Mouse (Mus musculus) heart, embryonic 11.5 days (tissue): Measurements from ENCODE around the gene Rapgef5. TPM values are rescaled to one million over a fixed set of nuclear protein-coding genes. Genes with fewer than 3 reads are reported as not detected.

Experiments used
- ATAC-seq: fragments of 200-750 bp; cut with Nextera tagmentation; replicated peaks from 2 replicates; pipeline ENCODE4 v1.8.0; 2017; ENCODE audit warnings: moderate library complexity; ENCODE audit not compliant: insufficient number of reproducible peaks, low FRiP score, low TSS enrichment
- H3K27ac ChIP-seq: fragments of 300-500 bp; sonication (generic); 2 replicates; pipeline ENCODE4 v1.5.1; 2014; ENCODE audit warnings: mild to moderate bottlenecking, low read depth, low read length
- H3K27me3 ChIP-seq: fragments of 300-500 bp; sonication (generic); 2 replicates; pipeline ENCODE4 v1.6.1; 2014; ENCODE audit warnings: mild to moderate bottlenecking, low read length, mixed read lengths; ENCODE audit not compliant: control insufficient read depth, insufficient read depth
- H3K36me3 ChIP-seq: fragments of 300-500 bp; sonication (generic); 2 replicates; pipeline ENCODE4 v1.6.1; 2014; ENCODE audit warnings: mild to moderate bottlenecking, low read length, moderate library complexity, mixed read lengths; ENCODE audit not compliant: control insufficient read depth, insufficient read depth
- H3K4me1 ChIP-seq: fragments of 300-500 bp; sonication (generic); 2 replicates; pipeline ENCODE4 v1.6.1; 2014; ENCODE audit warnings: low read length; ENCODE audit not compliant: control insufficient read depth, insufficient read depth
- H3K4me2 ChIP-seq: fragments of 300-500 bp; sonication (generic); 2 replicates; pipeline ENCODE4 v1.6.1; 2014; ENCODE audit warnings: mild to moderate bottlenecking, moderate library complexity
- H3K4me3 ChIP-seq: fragments of 300-500 bp; sonication (generic); 2 replicates; pipeline ENCODE4 v1.5.1; 2014; ENCODE audit warnings: low read depth, low read length
- H3K9ac ChIP-seq: fragments of 300-500 bp; sonication (generic); 2 replicates; pipeline ENCODE4 v1.6.1; 2014; ENCODE audit warnings: mild to moderate bottlenecking, low read depth, low read length, moderate library complexity
- H3K9me3 ChIP-seq: fragments of 300-500 bp; sonication (generic); replicated peaks from 2 replicates; pipeline ENCODE4 v1.6.1; 2016; ENCODE audit warnings: low read length; ENCODE audit not compliant: control insufficient read depth
- WGBS: fragments of 180-500 bp; shearing (Covaris S2); extraction: QIAGEN DNeasy Blood & Tissue Kit; methylation state at CpG from one replicate; pipeline ENCODE4 v1.1.7; 2014; ENCODE audit not compliant: insufficient replicate concordance; 5-methylcytosine and 5-hydroxymethylcytosine counted together
- polyA plus RNA-seq: library from polyadenylated mRNA; unstranded; fragments of >200 nt; fragmentation: Nextera tagmentation; extraction: Ambion mirVana; gene quantifications from 2 replicates; pipeline ENCODE4 v1.2.1, GENCODE M21; 2014

Gene Rapgef5
- polyA plus RNA-seq, 1 experiment from 2014 or later, result 15.7 TPM

DNA sequence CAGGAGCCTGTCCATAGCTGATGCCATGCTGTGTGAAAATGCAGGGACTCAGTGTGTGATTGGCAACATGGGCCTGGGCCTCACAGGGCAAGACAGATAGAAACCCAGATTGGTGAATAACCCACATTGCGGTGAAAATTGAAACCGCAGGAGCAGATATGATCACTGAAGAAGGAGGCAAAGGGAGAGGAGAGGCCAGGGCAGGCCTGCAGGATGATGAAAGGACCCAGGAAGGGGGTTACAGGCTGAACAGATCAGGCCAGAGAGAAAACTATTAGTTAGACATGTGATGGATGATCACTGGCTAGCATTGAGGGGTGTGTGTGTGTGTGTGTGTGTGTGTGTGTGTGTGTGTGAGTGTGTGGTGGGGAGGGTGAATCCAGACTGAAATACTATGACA is 122.6 kb downstream of the Rapgef5 start:
- Histone ChIP-seq H3K4me1 (no peaks in the 10 kb centered on the region), H3K9ac (no peak overlapping the region), H3K4me3 (no peak overlapping the region), H3K4me2 (no peak overlapping the region), H3K27me3 (no peaks in the 10 kb centered on the region), H3K36me3 (no peaks in the 10 kb centered on the region), H3K27ac (no peak overlapping the region), H3K9me3 (no peaks in the 10 kb centered on the region)
- ATAC-seq, result no peak
- 64% methylated on average over 2 of the region's 2 CpGs for WGBS

DNA sequence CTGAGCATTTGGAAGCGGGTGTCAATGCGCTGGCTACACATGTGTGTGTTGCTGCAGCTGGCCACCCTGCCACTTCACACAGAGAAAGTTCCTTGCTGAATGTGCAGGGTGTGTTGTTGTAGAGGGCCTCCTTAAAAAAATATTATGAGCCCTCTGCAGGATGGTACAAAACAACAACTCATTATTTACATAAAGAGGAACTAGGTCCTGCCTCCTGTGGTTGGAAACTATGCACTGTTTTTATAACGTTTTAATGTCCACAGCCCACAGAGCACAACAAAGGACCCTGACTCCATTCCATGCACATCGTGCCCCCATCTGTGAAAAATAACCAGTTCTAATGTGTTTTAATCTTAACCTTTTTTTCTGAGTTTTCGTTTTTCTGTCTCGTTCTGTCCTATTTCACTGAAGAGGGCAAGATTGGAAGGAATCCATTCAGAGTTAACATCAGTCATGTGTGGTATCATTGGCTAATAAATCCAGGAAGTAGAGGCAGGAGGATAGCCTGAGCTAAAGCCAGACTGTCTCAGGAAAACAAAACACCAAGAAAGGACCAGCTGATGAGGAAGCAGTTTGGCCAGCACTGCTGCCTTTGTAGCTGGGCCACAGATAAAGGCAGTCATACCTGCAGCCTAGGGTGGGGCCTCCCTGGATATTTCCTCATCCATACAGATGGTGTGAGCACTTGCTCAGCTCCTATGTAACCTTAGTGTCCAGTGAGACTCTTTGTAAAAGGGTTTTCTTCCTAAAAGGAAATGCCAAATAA is 123.3 kb downstream of the Rapgef5 start:
- 67% methylated on average over 6 of the region's 6 CpGs for WGBS
- Histone ChIP-seq H3K4me3 (no peak overlapping the region), H3K4me1 (no peaks in the 10 kb centered on the region), H3K27ac (0 out of 2 replicates have a peak overlapping the region, but pooled peaks have one; percentile 15), H3K9me3 (no peaks in the 10 kb centered on the region), H3K4me2 (no peak overlapping the region), H3K9ac (no peak overlapping the region), H3K36me3 (no peaks in the 10 kb centered on the region), H3K27me3 (no peaks in the 10 kb centered on the region)
- no peak for ATAC-seq

DNA sequence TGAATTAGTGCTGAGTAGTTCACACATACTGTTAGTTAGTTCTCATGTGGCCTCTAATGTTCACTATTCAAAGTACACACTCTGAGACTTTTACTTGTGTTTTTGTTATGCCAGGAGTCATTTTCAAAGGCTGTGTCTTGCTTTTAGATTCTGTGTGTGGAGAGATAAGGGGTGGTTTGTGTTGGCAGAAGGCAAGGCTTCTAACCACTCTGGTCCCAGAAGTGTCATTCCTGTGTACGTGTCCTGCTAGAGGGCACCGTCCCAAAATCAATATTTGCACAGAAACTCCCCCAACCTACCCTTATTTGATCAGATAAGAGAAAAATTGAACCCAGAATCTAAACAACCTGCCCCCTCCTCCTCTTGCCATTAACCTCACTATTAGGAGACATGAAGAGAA is 126.2 kb downstream of the Rapgef5 start:
- ATAC-seq, result 0 out of 2 replicates have a peak, but pooled peaks have one; percentile 31
- Histone ChIP-seq H3K4me2 (no peak overlapping the region), H3K36me3 (no peaks in the 10 kb centered on the region), H3K27ac (0 out of 2 replicates have a peak overlapping the region, but pooled peaks have one; percentile 29), H3K4me3 (no peak overlapping the region), H3K27me3 (no peaks in the 10 kb centered on the region), H3K9ac (no peak overlapping the region), H3K4me1 (no peaks in the 10 kb centered on the region), H3K9me3 (no peaks in the 10 kb centered on the region)
- WGBS, result 44% methylated on average over 2 of the region's 2 CpGs

DNA sequence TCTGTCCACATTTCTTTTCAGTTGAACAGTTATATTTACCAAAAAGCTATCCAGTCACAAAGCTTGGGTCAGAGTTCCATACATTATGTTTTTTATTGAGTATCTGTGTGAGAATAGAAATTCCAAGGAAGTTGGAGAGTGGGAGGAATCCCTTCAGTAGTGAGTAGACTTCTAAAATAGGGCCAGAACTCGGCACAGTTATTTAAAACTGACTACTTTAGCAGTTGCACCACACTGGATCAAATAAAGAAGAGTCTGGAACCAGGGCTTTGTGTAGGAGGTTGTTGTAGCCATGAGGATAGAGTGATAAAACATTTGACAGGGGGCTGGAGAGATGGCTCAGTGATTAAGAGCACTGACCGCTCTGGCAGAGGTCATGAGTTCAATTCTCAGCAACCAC is 129.5 kb downstream of the Rapgef5 start:
- H3K9ac ChIP-seq, result no peak overlapping the region
- no peak for ATAC-seq
- no peak overlapping the region for H3K4me2 ChIP-seq
- H3K36me3 ChIP-seq, result no peaks in the 10 kb centered on the region
- H3K4me1 ChIP-seq, result no peaks in the 10 kb centered on the region
- no peaks in the 10 kb centered on the region for H3K27me3 ChIP-seq
- no peak overlapping the region for H3K4me3 ChIP-seq
- WGBS, result 83% methylated on average over 2 of the region's 2 CpGs
- H3K9me3 ChIP-seq, result no peaks in the 10 kb centered on the region
- no peak overlapping the region for H3K27ac ChIP-seq

DNA sequence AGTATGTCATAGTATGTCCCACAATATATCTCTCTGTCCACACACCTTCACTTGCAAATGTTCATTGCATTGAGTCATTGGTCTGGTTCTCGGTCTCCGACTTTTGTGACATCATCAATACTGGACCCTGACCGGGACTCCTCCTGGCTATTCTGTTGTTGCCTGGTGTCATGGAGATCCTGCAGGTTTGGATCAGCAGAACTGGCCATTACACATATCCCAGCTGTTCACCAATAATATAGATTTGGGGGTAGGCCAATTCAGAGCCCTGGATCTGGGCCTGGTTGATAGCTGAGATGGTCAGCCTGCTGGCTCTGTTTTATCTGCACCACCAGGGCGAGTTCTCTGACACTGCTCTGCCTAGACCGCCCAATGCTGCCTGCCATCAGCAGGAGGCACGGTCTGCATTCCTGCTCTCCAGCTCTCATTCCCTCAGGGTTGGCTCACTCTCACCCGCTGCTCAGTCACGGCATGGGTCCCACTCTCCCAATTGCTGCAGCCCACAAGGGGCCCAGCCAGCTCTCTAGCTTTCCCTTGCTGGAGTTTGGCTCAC is 137.7 kb downstream of the Rapgef5 start:
- H3K4me3 ChIP-seq, result no peak overlapping the region
- ATAC-seq, result no peak
- H3K27me3 ChIP-seq, result no peaks in the 10 kb centered on the region
- H3K4me2 ChIP-seq, result no peak overlapping the region
- no peaks in the 10 kb centered on the region for H3K4me1 ChIP-seq
- no peak overlapping the region for H3K9ac ChIP-seq
- no peak overlapping the region for H3K27ac ChIP-seq
- H3K9me3 ChIP-seq, result no peaks in the 10 kb centered on the region
- WGBS, result 71% methylated on average over 8 of the region's 8 CpGs
- H3K36me3 ChIP-seq, result no peaks in the 10 kb centered on the region

DNA sequence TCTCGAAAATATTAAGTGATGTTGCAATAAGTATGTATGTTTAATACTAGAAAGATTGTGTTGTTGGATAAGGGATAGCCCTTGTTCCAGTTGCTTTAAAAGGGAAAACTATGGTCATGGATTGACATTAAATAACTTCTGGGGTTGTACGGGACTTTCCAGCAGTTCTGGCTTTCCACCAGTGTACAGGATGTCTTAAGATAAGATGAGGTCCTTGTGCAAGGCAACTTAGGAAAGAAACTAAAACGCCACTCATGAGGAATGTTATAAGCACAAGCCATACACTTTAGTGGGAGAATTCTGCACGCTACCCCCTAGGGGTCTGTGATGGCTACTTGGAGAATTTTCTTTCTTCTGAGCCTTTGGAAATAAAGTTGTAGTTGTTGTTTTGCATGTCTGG is 140.7 kb downstream of the Rapgef5 start:
- Histone ChIP-seq H3K27ac (peak overlapping the region; percentile 22; the same call in 1 of the 2 replicates), H3K4me2 (no peak overlapping the region; the same call in 1 of the 2 replicates)
- no peak for ATAC-seq

DNA sequence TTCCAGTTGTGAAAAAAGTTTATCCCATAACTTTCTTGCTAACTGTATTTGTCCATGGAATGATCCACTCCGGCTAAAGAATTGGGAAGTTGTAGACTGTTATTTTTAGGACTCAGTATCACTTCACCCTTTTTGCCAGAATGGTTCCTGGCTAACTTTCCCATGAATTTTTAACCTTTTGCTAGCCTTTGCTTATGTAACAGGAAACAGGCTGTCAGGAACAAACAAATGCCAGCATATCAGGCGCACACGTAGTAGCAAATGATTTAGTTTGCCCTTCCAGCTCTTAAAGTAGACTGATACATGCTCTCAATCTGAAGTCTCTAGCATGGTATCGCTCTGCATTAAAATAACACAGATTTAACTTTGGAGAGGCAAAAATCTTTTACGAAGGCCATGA is 141.5 kb downstream of the Rapgef5 start:
- H3K4me1 ChIP-seq, result peaks cover 11% of the 10 kb centered on the region
- H3K27ac ChIP-seq, result peak overlapping the region; percentile 72
- no peaks in the 10 kb centered on the region for H3K27me3 ChIP-seq
- 55% methylated on average over 5 of the region's 5 CpGs for WGBS
- no peaks in the 10 kb centered on the region for H3K36me3 ChIP-seq
- peak overlapping the region; percentile 65; the same call in 1 of the 2 replicates for H3K9ac ChIP-seq
- H3K4me2 ChIP-seq, result peak overlapping the region; percentile 20
- peak overlapping the region; percentile 35 for H3K4me3 ChIP-seq
- ATAC-seq, result no peak
- no peaks in the 10 kb centered on the region for H3K9me3 ChIP-seq

More for the DNA sequence above, 140.7 kb downstream of the Rapgef5 start:
- Histone ChIP-seq H3K4me3 (no peak overlapping the region), H3K4me1 (peaks cover 9% of the 10 kb centered on the region), H3K9ac (no peak overlapping the region), H3K36me3 (no peaks in the 10 kb centered on the region), H3K9me3 (no peaks in the 10 kb centered on the region), H3K27me3 (no peaks in the 10 kb centered on the region)
- WGBS, result 57% methylated on average over 4 of the region's 4 CpGs

DNA sequence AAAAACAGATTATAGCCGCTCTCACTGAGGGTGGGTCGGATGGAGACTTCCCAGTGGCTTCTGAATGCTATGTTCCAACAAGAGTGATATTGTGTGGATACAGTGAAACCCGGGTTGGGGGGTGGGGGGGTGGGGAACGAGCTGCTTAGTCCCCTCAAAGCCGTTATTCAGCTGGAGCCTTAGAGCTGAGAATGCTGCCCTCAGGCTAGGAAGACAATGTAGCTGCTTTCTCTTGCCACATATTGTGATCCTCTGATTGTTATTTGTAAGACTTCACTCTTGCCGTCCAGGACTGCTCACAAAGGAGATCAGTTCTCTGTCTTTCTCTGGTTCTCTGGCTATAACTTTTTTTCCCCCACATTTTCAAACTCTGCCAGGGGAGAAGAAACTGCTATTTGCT is 142.5 kb downstream of the Rapgef5 start:
- H3K36me3 ChIP-seq, result no peaks in the 10 kb centered on the region
- peak overlapping the region; percentile 60 for H3K9ac ChIP-seq

More for the DNA sequence above, 142.5 kb downstream of the Rapgef5 start:
- peak overlapping the region; percentile 47 for H3K4me2 ChIP-seq
- H3K27ac ChIP-seq, result peak overlapping the region; percentile 72
- H3K4me1 ChIP-seq, result peaks cover 13% of the 10 kb centered on the region
- no peaks in the 10 kb centered on the region for H3K9me3 ChIP-seq
- no peaks in the 10 kb centered on the region for H3K27me3 ChIP-seq
- WGBS, result 40% methylated on average over 6 of the region's 6 CpGs
- no peak for ATAC-seq
- H3K4me3 ChIP-seq, result peak overlapping the region; percentile 35
